Mouse (Mus musculus): Measurements from ENCODE around the gene Clec18a. TPM values are rescaled to one million over a fixed set of nuclear protein-coding genes. Genes with fewer than 3 reads are reported as not detected.
A peak's percentile ranks its signal among the peaks of the same experiment; 100 is the strongest.

The Clec18a gene
- total RNA-seq, 2 experiments from 2014 or later, result not detected

GRCm38 (mm10) chr8:111058946-111059572, 33.2 kb downstream of the Clec18a start:
- no peak for ATAC-seq (replicated peaks; ENCODE audit: low FRiP score, low TSS enrichment, poor library complexity, severe bottlenecking)

DNA sequence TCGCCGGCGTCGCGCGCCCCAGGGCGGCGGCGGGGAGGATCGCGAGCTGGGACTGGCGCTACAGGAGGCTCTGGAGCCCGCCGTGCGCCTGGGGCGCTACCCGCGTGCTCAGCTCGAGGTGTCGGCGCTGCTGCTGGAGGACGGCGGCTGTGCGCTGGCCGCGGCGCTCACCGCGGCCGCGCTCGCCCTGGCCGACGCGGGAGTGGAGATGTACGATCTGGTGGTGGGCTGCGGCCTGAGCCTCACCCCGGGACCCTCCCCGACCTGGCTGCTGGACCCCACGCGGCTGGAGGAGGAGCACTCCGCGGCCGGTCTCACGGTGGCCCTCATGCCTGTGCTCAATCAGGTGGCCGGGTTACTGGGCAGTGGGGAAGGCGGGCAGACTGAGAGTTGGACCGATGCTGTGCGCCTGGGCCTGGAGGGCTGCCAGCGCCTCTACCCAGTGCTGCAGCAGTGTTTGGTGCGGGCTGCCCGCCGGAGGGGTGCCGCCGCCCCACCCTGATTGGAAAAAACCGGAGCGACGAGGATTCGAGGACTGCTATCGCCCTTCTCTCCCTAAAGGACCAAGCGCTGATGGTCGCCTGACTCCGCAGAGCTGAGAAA, 35.4 kb downstream of the Clec18a start:
- peak; percentile 19 for ATAC-seq (replicated peaks; ENCODE audit: low FRiP score, low TSS enrichment, poor library complexity, severe bottlenecking)

DNA sequence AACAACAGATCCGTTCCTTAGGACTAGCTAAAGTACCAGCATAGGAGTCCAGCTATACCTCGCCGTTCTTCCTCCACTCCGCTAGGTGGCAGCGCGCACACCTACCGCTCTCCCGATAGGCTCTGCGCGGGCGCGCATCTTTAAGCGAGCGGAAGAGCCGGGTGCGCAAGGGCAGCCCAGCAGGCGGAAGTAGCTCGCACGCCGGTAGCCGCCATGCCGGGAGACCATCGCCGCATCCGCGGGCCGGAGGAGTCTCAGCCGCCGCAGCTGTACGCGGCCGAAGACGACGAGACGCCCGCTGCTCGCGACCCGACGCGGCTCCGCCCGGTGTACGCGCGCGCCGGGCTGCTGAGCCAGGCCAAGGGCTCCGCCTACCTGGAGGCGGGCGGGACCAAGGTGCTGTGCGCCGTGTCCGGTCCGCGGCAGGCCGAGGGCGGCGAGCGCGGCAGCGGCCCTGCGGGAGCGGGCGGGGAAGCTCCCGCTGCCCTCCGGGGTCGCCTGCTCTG, 36.0 kb downstream of the Clec18a start, which contains the start of gene Exosc6:
Exosc6 (plus strand) TSS at position 182 of the 506 bp plus-strand sequence.
- peak; percentile 88 for ATAC-seq (replicated peaks; ENCODE audit: low FRiP score, low TSS enrichment, poor library complexity, severe bottlenecking)

DNA sequence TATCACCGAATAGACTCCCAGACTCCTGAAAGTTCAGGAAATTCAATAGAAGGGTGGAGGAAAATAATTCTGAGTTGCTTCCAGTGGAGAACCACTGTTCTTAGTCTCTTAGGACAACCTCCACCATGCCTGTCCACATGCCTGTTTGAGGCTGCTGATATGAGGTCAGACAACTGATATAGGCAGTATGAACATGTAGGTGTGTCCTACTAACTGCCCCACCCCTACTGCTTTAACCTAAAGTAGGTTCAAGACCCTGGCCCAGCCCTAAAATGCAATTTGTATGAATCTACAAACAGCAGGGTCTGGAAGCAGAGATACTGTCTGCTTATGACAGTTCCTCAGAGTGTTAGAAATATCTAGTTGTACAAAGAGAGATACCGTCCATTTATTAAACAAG, 36.6 kb downstream of the Clec18a start:
- ATAC-seq (replicated peaks; ENCODE audit: low FRiP score, low TSS enrichment, poor library complexity, severe bottlenecking), result peak; percentile 45

DNA sequence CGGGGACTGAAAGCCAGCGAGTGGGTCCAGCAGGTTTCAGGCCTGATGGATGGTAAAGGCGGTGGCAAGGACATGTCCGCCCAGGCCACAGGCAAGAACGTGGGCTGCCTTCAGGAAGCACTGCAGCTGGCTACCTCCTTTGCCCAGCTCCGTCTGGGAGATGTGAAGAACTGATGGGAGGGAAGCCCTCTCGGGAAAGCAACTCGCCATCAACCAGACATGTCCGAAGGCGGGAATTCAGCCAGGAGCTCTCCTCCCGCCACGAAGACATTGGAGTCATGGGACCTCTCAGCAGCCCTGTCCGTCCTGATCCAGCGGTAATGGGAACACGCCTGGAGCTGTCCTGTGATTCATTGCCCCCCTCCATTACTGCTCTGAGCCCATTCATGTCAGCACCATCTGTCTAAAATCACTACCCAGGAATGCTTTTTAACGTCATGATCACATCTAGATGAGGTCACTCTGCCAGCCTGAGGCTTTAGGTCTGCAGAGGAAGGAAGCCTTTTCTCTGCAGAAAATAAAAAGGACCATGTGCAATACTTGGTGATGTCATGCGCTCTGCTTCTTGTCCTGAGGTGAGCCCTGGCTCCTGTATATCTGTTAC, 37.1 kb downstream of the Clec18a start:
- no peak for ATAC-seq (replicated peaks; ENCODE audit: low FRiP score, low TSS enrichment, poor library complexity, severe bottlenecking)

GRCm38 (mm10) chr8:111053827-111054518, 38.3 kb downstream of the Clec18a start:
- ATAC-seq (replicated peaks; ENCODE audit: low FRiP score, low TSS enrichment, poor library complexity, severe bottlenecking), result no peak

GRCm38 (mm10) chr8:111049106-111049505, 43.1 kb downstream of the Clec18a start:
- ATAC-seq (replicated peaks; ENCODE audit: low FRiP score, low TSS enrichment, poor library complexity, severe bottlenecking), result no peak

DNA sequence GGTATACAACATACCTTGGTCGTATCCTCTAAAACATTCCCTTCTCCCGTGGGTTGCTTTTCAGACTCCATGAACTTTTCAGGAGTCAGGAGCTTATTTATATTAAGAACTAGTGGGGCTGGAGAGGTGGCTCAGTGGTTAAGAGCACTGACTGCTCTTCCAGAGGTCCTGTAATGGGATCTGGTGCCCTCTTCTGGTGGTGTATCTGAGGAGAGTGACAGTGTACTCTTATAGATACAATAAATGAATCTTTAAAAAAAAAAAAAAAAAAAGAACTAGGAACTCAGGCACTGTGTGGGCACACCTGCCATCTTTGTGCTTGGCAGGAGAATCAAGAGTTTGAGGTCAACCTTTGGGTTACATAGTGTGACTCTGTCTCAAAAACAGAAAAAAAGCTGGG, 43.5 kb downstream of the Clec18a start:
- ATAC-seq (replicated peaks; ENCODE audit: low FRiP score, low TSS enrichment, poor library complexity, severe bottlenecking), result no peak

DNA sequence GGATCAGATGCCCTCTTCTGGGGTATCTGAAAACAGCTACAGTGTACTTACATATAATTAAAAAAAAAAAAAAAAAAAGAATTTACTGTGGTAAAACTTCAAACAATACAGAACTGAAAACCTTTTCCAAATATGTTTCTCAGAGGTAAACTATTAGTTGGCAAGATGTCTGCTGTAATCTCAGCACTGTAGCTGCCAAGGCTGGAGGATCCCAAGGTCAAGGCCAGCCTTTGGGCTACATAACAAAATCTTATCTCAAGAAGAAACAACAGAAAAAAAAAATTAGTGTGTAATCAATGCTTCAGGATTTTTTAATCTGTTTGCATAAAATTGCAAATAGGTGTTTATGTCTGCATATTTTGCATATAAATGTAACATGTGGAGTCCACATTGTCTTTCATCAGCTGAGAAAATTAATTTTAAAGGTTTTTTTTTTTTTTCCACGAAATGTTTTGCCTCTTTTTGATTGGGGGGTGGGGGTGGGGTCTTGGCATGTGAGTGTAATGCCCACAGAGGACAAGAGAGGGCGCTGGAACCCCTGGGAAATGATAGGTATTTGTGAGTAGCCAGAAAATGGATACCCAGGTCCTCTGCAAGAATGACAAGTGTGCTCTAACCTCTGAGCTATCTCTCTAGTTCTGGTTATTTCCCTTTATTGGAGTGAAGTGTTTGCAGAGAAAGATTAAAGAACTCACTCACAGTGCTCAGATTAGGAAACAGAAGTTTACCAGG, 48.1 kb downstream of the Clec18a start:
- no peak for ATAC-seq (replicated peaks; ENCODE audit: low FRiP score, low TSS enrichment, poor library complexity, severe bottlenecking)

DNA sequence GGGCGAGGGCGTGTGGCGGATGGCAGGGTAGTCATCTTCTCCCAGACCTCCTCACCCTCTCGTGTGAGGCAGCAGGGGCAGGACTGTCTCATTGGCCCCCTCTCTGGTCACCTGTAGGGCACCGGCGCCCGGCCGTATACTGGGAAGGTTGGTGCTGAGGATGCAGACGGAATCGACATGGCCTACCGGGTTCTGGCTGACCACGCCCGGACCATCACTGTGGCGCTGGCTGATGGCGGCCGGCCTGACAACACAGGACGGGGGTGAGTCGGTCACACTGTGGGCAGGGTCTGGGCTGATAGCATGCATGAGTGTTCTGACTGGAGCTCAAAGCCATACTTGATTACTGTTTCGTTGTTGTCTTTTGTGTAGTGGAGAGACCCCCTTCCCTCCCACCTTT, 49.7 kb downstream of the Clec18a start:
- no peak; the same call in 1 of the 2 replicates for ATAC-seq (replicated peaks; ENCODE audit: low FRiP score, low TSS enrichment, poor library complexity, severe bottlenecking)

- no peak for ATAC-seq (replicated peaks; ENCODE audit: low FRiP score, low TSS enrichment, poor library complexity, severe bottlenecking)
These were observed 55.6 kb downstream of the Clec18a start for GRCm38 (mm10) chr8:111036591-111036990.

- peak; percentile 6; the same call in 1 of the 2 replicates for ATAC-seq (replicated peaks; ENCODE audit: low FRiP score, low TSS enrichment, poor library complexity, severe bottlenecking)
These were observed 58.0 kb downstream of the Clec18a start for GRCm38 (mm10) chr8:111034276-111034675.

DNA sequence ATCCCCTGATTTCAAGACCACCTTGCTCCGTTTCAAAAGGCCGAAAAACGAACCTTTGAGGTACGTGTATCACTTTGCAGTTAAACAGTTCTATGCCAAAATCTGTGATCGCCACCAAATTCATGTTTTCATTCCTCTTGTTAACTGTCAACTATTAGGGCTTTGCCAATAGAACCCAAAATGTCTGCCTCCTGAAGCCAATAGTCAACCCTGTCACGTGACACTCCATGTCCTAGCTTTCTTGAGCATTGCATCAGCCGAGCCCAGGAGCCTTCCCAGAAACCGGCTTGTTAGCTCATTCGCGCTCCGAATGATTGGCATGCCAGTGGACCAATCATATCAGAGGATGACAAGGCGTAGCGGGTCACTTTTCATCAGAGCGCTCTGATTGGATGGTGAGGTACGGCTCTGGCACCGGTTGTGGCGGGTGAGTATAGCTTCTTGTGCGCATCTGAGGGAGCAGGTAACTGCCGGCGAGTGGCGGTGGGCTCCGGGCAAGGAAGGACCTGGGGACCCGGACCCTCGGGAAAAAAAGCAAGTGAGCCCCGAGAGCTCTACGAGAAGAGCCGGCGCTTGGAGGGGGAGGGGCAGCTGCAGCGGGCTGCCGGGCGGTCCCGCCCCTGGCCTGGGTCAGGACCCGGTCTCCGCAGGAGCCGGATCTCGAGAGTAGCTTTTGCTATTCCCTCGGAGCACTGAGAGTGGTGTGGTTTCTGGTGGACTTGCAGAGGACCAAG, 58.6 kb downstream of the Clec18a start:
- peak; percentile 99 for ATAC-seq (replicated peaks; ENCODE audit: low FRiP score, low TSS enrichment, poor library complexity, severe bottlenecking)

DNA sequence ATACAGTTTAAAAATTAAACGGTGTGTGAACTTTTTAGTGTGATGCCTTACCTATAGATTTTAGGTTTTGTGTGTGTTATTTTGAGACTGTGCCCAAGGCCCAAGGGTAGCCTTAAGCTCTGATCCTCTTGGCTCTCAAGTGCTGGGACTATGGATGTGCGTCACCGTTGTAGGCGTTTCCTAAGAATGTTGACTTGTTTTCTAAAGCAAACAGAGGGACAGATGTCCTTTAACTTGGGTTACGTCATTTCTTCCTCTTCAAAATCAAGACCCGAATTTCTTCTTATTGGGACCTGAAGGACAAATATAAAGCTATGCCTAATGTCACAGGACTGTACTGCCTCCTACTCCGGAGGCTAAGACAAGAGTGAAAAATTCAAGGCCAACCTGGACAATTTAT, 59.3 kb downstream of the Clec18a start, which contains the start of gene Aars:
Aars (plus strand) TSS at position 229 of the 400 bp plus-strand sequence.
- no peak for ATAC-seq (replicated peaks; ENCODE audit: low FRiP score, low TSS enrichment, poor library complexity, severe bottlenecking)

DNA sequence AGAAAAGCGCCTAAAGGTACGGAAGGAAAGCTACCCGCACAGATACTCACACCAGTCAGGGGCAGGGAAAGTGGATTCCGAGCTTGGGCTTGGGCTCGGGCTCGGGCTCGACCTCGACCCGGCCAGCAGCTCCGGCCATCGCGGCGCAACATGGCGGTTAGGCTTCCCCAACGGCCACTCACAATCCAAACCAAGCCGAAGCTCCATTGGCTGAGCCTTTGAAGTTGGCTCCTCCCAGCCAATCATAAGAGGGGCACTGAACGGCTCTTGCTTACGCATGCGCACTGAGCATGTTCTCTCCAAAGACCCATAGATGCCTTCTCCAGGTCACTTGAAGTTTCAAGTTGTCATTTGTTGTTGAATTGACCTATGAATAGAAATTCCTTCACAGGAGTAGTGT, 60.7 kb downstream of the Clec18a start, which contains the start of gene Ddx19b:
Ddx19b (minus strand) TSS at position 180 of the 400 bp plus-strand sequence.
- ATAC-seq (replicated peaks; ENCODE audit: low FRiP score, low TSS enrichment, poor library complexity, severe bottlenecking), result no peak

- no peak for ATAC-seq (replicated peaks; ENCODE audit: low FRiP score, low TSS enrichment, poor library complexity, severe bottlenecking)
These were observed 62.2 kb downstream of the Clec18a start for GRCm38 (mm10) chr8:111030045-111030444.

DNA sequence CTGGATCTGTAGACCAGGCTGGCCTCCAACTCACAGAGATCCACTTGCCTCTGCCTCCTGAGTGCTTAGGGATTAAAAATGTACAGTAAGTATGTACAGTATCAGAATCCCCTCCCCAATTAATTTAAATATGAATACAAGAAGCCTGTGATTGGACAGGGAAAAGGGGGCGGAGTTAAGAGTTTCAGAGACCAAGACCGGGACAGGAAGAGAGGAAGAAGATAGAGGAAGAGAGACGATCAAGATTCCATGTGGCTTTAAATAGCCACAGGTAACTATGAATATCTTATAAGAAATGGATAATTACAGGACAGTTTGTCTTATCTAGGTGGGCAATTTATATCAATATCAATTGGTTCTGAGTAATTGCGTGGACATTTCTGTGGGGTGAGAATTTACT, 62.6 kb downstream of the Clec18a start:
- ATAC-seq (replicated peaks; ENCODE audit: low FRiP score, low TSS enrichment, poor library complexity, severe bottlenecking), result no peak

DNA sequence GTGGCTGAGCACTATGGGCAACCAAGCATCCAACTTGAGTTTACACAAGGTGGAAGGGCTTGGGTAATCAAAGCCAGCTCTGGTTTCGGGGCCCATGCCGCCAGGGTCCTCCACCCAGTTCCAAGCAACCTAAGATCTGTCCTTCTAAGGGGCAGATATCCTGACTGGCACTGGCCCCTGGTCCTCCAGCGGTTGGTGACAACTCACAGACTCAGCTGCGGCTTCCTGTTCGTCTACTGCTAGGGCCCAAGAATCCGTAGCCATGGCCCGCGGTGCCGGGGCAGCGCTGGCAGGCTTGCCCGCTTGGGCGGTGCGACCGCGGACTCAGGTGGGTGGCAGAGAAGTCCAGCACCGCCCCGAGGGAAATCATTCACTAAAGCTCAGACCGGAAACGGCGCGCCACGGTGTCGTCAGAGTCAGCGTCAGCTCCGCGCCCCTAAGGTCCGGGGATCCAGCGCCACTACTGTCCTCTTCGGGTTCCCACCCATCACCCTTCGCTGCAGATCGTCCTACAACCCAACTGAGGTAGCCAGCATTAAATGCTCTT, 64.8 kb downstream of the Clec18a start:
- ATAC-seq (replicated peaks; ENCODE audit: low FRiP score, low TSS enrichment, poor library complexity, severe bottlenecking), result peak; percentile 97
